Mouse (Mus musculus) heart, adult 8-10 months (tissue): ENCODE results near the gene Srpr. TPM values are rescaled to one million over a fixed set of nuclear protein-coding genes. Genes with fewer than 3 reads are reported as not detected.

Experiments
- DNase-seq: peaks from one replicate; pipeline ENCODE4 v3.0.0; 2022; ENCODE audit warnings: low spot score
- total RNA-seq, 4 experiments: library from RNA; stranded (reverse); gene quantifications; 2 replicates each; pipeline ENCODE4 v1.2.4; 2022

Gene Srpr
- total RNA-seq, 4 experiments from 2014 or later = 81.9 to 98.4 (median 89.6) TPM

DNA sequence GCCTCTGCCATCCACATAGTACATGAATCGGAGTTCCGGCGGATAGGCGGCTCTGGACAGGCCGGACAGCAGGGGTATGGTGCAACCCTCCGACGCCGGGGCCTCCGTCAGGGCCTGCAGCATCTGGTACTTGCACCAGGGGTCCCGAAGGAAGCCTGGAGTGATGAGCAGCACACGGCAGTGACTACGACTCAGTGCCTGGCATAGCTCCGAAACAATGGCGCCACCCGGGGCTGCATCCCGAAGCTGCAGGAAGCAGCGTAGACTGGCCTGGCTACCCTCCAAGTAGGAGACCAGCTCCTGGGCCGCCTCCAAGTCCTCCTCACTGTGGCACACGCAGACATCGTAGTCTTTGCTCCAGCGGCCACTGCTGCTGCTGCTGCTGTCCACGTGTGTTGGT lies 11.3 kb upstream of the Srpr start:
- DNase-seq = no peak

GRCm38 (mm10) chr9:35192983-35193542 lies 6.9 kb upstream of the Srpr start:
- DNase-seq = no peak

DNA sequence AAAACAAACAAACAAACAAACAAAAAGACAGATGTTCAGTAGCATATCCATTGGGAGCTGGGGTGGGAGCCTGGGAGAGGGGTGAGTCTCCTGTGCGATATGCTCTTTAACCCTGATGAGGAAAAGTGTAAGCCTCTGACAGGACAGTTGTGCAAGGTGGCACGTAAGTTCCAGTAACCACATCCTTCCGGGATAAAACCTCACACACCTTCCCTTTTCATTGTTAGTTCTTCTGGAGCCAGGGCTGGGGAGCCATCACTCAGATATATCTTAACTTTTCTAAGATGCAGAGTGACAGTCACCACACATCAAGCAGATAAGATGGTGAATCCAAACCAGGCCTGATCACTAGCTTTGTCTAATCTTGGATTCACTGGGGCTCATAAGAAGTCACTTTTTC lies 5.9 kb upstream of the Srpr start:
- DNase-seq = no peak

GRCm38 (mm10) chr9:35197625-35198024 lies 2.4 kb upstream of the Srpr start:
- DNase-seq = no peak

DNA sequence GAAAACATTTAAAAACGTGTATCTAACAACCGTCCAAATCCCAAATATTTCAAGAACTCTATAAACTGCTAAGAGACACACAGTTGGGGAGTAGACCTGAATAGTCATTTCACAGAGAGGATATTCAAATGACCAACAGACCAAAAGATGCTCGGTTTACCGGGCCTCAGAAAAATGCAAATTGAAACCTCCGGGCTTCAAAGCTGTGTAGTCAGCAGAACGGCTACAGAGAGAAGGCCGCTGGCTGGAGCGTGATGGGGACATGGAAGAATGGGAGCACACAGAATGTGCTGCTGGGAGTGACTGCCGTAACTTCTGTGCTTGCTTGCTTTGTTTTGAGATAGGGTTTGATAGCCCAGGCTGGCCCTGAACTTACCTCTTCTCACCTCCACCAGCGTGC lies 1.6 kb upstream of the Srpr start:
- no peak for DNase-seq

DNA sequence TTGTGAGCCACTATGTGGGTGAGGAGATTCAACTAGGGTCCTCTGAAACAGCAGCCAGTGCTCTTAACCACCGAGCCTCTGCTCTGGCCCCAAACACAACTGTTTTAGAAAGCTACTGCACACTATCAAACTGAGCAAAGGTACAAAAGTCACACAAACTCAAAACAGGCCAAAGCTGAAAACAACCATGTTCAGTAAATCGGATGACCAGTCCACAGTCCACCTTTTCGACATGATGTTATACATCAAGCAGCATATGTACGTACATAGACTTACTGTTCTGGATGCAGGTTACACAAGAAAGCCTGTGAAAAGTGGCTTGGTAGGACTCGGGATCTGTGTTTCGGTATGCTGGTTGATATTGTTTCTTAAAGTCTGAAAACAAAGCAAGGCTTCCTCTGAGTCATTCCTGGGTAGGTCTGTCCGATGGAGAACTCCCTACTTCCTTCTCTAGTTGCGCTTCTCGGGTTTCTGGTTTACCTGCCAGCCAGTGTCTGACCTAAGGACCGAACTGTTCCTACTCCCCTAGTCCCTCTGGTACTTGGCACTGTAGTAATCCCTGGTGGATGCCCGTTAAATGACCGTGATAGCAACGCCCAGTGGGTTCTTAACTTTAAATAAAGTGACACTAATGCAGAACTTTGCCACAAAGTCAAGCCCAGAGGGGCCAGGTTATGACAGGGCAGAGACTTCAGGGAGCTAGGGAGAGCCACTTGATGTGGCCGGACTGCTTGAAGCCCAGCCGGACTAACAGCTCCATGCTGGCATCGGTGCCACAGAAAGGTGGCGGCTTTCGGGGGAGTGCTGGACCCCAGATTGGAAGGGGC lies 817 bp upstream of the Srpr start:
- DNase-seq = peak; percentile 21

DNA sequence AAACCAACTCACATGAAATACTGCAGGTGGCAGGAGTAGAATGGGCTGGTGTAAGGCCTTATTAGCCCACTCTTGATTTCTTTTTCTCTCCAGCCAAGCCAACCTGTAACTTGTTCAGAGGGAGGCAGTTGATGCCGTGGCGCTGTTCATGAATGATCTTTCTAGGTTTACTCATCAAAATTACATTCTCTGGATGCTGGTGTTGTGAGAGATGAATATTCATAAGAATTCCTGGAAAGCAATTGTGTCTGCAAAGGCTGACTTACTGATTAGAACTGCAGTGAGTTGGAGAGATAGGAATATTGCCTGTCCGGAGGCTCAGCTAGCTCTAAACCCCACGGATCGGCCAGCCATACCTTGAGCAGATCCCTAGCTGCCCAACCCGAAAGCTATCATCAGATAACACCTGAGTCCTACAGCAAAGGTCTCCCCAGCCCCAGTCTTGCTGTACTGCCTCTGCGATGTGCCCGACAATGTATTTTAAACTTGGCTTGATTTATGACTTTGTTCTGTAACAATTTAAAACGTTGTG lies 620 bp downstream of the Srpr start:
- DNase-seq = no peak

GRCm38 (mm10) chr9:35203536-35203935 lies 3.6 kb downstream of the Srpr start:
- no peak for DNase-seq

DNA sequence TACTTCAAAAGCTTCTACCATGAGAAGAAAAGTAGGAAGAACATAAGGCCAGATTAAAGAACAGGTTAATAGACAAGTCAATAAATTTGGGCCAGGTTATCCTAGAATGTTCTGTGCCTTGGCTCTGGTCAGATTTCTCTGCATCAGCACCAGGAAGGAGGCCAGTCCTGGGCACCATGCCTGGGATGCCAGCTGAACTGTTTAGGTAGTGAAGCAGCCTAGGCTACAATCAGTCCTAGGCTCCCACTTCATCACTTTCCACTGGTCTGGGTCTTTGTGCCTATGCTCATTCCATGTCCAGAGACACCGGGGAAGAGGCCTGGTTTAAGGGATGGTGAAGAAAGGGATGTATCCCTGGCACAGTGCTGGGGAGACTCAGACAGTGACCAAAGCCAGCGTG lies 4.4 kb downstream of the Srpr start:
- no peak for DNase-seq

- DNase-seq = peak; percentile 98
These were observed 10.8 kb downstream of the Srpr start, which contains the start of gene Foxred1 for GRCm38 (mm10) chr9:35210542-35211474. Foxred1 (minus strand) TSS chr9:35211055.

GRCm38 (mm10) chr9:35211573-35212511 lies 11.9 kb downstream of the Srpr start:
- DNase-seq = no peak

- DNase-seq = peak; percentile 25
These were observed 18.0 kb downstream of the Srpr start for GRCm38 (mm10) chr9:35217963-35218362.

DNA sequence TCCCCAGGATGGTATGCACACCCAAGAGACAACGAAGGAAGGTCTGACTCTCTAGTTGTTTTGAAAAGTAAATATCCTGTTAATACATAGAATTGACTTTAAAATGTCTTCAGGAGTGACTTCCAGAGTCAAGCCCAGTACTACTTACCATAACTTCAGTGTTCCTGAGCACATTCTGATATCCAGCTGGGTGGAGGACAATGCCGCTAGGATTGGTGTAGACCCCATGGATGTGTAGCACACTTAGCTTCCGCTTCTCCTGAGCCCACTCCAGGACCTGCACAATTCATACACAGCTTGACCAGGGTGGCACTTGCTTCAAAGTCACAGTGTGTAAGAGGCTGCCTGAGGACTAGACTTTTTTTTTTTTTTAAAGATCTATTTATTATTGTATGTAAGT lies 23.5 kb downstream of the Srpr start:
- DNase-seq = no peak

DNA sequence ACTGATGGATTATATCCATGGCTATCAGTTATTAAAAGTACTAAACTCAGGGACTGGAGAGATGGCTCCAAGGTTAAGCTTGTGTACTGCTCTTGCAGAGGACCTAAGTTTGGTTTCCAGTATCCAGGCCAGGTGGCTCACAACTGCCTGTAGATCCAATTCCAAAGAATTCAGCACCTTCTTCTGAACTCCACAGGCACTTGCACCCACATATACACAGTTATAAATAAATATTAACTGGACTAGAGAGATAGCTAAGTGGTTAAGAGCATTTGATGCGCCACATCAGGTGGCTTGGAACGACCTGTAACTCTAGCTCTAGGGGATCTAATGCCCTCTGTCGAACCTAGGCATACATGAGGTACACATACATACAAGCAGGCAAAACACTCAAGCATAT lies 28.7 kb downstream of the Srpr start:
- DNase-seq = no peak

DNA sequence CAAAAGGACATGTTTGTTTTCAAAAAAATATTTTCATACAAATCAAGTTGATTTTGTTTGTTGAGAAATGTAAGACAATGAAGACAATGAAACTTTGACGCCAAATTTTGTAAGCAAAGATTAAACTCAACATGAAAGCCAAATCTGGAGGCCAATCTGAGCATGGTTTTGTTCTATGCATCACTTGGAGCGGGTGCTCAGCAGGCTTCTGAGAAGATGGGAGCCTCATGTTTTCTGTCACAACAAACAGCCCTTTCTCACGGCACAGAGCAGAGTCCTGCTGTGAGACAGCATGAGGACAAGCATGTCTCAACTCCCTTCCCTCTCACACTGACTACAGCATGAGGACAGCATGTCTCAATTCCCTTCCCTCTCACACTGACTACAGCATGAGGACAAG lies 36.0 kb downstream of the Srpr start:
- DNase-seq = no peak

GRCm38 (mm10) chr9:35238371-35238770 lies 38.4 kb downstream of the Srpr start:
- no peak for DNase-seq

DNA sequence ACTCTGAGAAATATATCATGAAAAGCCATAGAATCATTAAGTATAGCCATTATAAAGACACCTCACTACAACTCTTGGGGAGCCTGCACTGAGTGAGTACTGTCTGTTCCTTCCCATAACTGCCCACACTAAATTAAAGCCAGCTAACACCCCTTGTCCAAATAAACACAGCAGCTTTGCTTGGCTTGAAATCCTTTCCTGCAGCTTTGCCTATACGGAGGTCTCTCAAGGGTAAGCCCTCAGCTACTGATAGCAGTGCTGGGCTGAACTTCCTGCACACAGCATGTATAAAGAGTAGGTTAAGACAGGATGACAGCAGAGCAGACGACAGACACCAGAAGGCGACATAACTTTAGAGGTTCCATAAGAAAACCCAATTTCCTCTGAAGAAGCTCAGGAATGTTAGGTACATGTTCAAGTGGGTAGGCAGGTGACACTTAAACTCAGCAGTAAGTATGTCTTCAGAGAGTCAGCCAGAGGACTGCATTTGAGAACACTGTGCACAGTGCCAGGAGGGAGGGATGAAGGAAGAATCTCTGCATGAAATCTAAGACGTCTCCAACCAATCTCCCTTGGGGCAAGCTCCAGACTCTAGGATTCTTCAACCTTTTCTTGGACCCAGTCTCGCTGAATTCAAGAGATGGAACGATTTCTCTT lies 39.1 kb downstream of the Srpr start:
- no peak for DNase-seq

DNA sequence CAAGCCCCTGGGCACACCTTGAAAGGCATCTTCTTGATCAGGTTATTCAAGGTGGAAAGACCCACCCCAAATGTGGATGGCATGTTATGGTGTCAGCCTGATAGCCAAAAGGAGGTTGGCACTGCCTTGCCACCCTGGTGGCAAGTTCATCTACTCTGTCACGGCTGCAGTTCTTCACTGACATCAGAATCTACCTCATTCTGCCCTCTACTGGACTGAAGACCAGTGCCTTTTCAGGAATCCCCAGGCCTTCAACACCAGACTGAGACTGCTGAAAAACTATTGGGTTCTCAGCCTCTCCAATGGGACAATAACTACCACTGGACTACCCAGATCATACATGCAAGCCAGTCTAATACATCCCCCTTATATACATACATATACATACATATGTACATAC lies 39.8 kb downstream of the Srpr start:
- DNase-seq = no peak

DNA sequence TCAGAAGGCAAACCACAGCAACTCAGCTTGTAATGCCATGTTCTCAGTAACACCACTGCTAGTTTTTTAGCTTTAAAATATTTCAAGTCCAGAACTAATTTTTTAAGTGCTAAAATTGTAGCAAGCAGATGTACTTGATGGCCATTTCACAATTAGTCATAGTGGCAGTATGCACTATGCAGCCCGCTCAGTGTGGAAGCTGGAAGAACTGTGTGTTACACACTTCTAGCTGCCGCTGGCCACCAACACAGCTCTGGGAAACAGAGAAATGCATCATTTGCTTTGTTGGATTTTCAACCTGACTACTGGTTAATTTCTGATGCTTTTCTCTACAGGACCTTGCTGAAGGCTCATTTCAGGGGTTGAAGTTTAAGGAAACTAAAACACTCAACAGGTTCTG lies 47.4 kb downstream of the Srpr start:
- no peak for DNase-seq

GRCm38 (mm10) chr9:35249476-35249875 lies 49.5 kb downstream of the Srpr start:
- no peak for DNase-seq
